Mouse (Mus musculus): Measurements from ENCODE around the gene Ovol1. TPM values are rescaled to one million over a fixed set of nuclear protein-coding genes. Genes with fewer than 3 reads are reported as not detected.

Ovol1 gene
- polyA plus RNA-seq, 1 experiment, result not detected

GRCm38 (mm10) chr19:5561252-5561790, 875 bp upstream of the Ovol1 start:
- peaks cover 52% of the 10 kb centered on the region for H3K27me3 ChIP-seq (ENCODE audit: control insufficient read depth, insufficient read depth, insufficient read length)
- H3K4me2 ChIP-seq (ENCODE audit: low read depth), result no peak overlapping the region
- no peaks in the 10 kb centered on the region for H3K36me3 ChIP-seq (ENCODE audit: control insufficient read depth, insufficient read depth)
- H3ac ChIP-seq (ENCODE audit: control insufficient read depth, insufficient read length), result no peak overlapping the region
- TF ChIP-seq SRF (IDR thresholded peaks at IDR 0.05; ENCODE audit: control insufficient read depth, insufficient read length, low read depth), result no peak
- no peak for TF ChIP-seq MYOG (IDR thresholded peaks at IDR 0.05; ENCODE audit: control insufficient read depth in 1 of 3, insufficient read depth in 1 of 3, insufficient read length in 2 of 3, low read depth in 2 of 3)
- no peak for TF ChIP-seq MAX (IDR thresholded peaks at IDR 0.05; ENCODE audit: low read depth)
- no peak for TF ChIP-seq CEBPB (IDR thresholded peaks at IDR 0.05; ENCODE audit: insufficient read depth, poor library complexity, severe bottlenecking)
- TF ChIP-seq POLR2AphosphoS2 (IDR thresholded peaks at IDR 0.05; ENCODE audit: insufficient read length, low read depth), result no peak
- no peak for TF ChIP-seq REST (IDR thresholded peaks at IDR 0.05; ENCODE audit: insufficient read depth, insufficient read length)
- TF ChIP-seq TCF12 (IDR thresholded peaks at IDR 0.05; ENCODE audit: insufficient read depth, poor library complexity, severe bottlenecking), result no peak
- TF ChIP-seq E2F4 (IDR thresholded peaks at IDR 0.05; ENCODE audit: insufficient read depth), result no peak
- TF ChIP-seq TCF3 (IDR thresholded peaks at IDR 0.05; ENCODE audit: insufficient read length, low read depth), result no peak
- TF ChIP-seq USF1 (IDR thresholded peaks at IDR 0.05; ENCODE audit: low read depth), result no peak
- no peak for TF ChIP-seq POLR2A (IDR thresholded peaks at IDR 0.05; ENCODE audit: insufficient read length, low read depth)
- no peak for TF ChIP-seq MYOD1 (IDR thresholded peaks at IDR 0.05; ENCODE audit: control insufficient read depth in 1 of 3, insufficient read length in 2 of 3, low read depth in 2 of 3)
- no peaks in the 10 kb centered on the region for H3K79me2 ChIP-seq (ENCODE audit: control insufficient read depth, insufficient read depth)
- no peak overlapping the region for H3K4me3 ChIP-seq

- Histone ChIP-seq H3K79me2 (ENCODE audit: control insufficient read depth, insufficient read depth) (no peaks in the 10 kb centered on the region), H3K4me3 (no peak overlapping the region), H3ac (ENCODE audit: control insufficient read depth, insufficient read length) (no peak overlapping the region), H3K27me3 (ENCODE audit: control insufficient read depth, insufficient read depth, insufficient read length) (peaks cover 54% of the 10 kb centered on the region), H3K4me2 (ENCODE audit: low read depth) (no peak overlapping the region), H3K36me3 (ENCODE audit: control insufficient read depth, insufficient read depth) (no peaks in the 10 kb centered on the region)
- TF ChIP-seq MAX (IDR thresholded peaks at IDR 0.05; ENCODE audit: low read depth) (no peak), SRF (IDR thresholded peaks at IDR 0.05; ENCODE audit: control insufficient read depth, insufficient read length, low read depth) (no peak), TCF12 (IDR thresholded peaks at IDR 0.05; ENCODE audit: insufficient read depth, poor library complexity, severe bottlenecking) (no peak), POLR2A (IDR thresholded peaks at IDR 0.05; ENCODE audit: insufficient read length, low read depth) (no peak), TCF3 (IDR thresholded peaks at IDR 0.05; ENCODE audit: insufficient read length, low read depth) (no peak), E2F4 (IDR thresholded peaks at IDR 0.05; ENCODE audit: insufficient read depth) (no peak), POLR2AphosphoS2 (IDR thresholded peaks at IDR 0.05; ENCODE audit: insufficient read length, low read depth) (no peak), REST (IDR thresholded peaks at IDR 0.05; ENCODE audit: insufficient read depth, insufficient read length) (no peak), CEBPB (IDR thresholded peaks at IDR 0.05; ENCODE audit: insufficient read depth, poor library complexity, severe bottlenecking) (no peak), MYOG (IDR thresholded peaks at IDR 0.05; ENCODE audit: control insufficient read depth in 1 of 3, insufficient read depth in 1 of 3, insufficient read length in 2 of 3, low read depth in 2 of 3) (no peak), USF1 (IDR thresholded peaks at IDR 0.05; ENCODE audit: low read depth) (no peak)
Measured at GRCm38 (mm10) chr19:5559631-5560456, 602 bp downstream of the Ovol1 start.

GRCm38 (mm10) chr19:5559229-5559628, 1.2 kb downstream of the Ovol1 start:
- Histone ChIP-seq H3K27me3 (ENCODE audit: control insufficient read depth, insufficient read depth, insufficient read length) (peaks cover 54% of the 10 kb centered on the region), H3K4me2 (ENCODE audit: low read depth) (no peak overlapping the region), H3K36me3 (ENCODE audit: control insufficient read depth, insufficient read depth) (no peaks in the 10 kb centered on the region), H3K79me2 (ENCODE audit: control insufficient read depth, insufficient read depth) (no peaks in the 10 kb centered on the region), H3ac (ENCODE audit: control insufficient read depth, insufficient read length) (no peak overlapping the region), H3K4me3 (no peak overlapping the region)
- no peak for TF ChIP-seq MYOD1 (IDR thresholded peaks at IDR 0.05; ENCODE audit: control insufficient read depth in 1 of 3, insufficient read length in 2 of 3, low read depth in 2 of 3)
- TF ChIP-seq USF1 (IDR thresholded peaks at IDR 0.05; ENCODE audit: low read depth), result no peak
- TF ChIP-seq MYOG (IDR thresholded peaks at IDR 0.05; ENCODE audit: control insufficient read depth in 1 of 3, insufficient read depth in 1 of 3, insufficient read length in 2 of 3, low read depth in 2 of 3), result no peak
- TF ChIP-seq MAX (IDR thresholded peaks at IDR 0.05; ENCODE audit: low read depth), result no peak
- no peak for TF ChIP-seq TCF12 (IDR thresholded peaks at IDR 0.05; ENCODE audit: insufficient read depth, poor library complexity, severe bottlenecking)
- no peak for TF ChIP-seq TCF3 (IDR thresholded peaks at IDR 0.05; ENCODE audit: insufficient read length, low read depth)
- TF ChIP-seq REST (IDR thresholded peaks at IDR 0.05; ENCODE audit: insufficient read depth, insufficient read length), result no peak
- TF ChIP-seq POLR2A (IDR thresholded peaks at IDR 0.05; ENCODE audit: insufficient read length, low read depth), result no peak
- no peak for TF ChIP-seq CEBPB (IDR thresholded peaks at IDR 0.05; ENCODE audit: insufficient read depth, poor library complexity, severe bottlenecking)
- no peak for TF ChIP-seq POLR2AphosphoS2 (IDR thresholded peaks at IDR 0.05; ENCODE audit: insufficient read length, low read depth)
- no peak for TF ChIP-seq SRF (IDR thresholded peaks at IDR 0.05; ENCODE audit: control insufficient read depth, insufficient read length, low read depth)
- no peak for TF ChIP-seq E2F4 (IDR thresholded peaks at IDR 0.05; ENCODE audit: insufficient read depth)

GRCm38 (mm10) chr19:5558770-5559169, 1.7 kb downstream of the Ovol1 start:
- H3K4me2 ChIP-seq (ENCODE audit: low read depth), result no peak overlapping the region

More at GRCm38 (mm10) chr19:5558770-5559169, 1.7 kb downstream of the Ovol1 start:
- no peak for TF ChIP-seq MAX (IDR thresholded peaks at IDR 0.05; ENCODE audit: low read depth)
- TF ChIP-seq POLR2AphosphoS2 (IDR thresholded peaks at IDR 0.05; ENCODE audit: insufficient read length, low read depth), result no peak
- no peak for TF ChIP-seq TCF3 (IDR thresholded peaks at IDR 0.05; ENCODE audit: insufficient read length, low read depth)
- no peak for TF ChIP-seq MYOD1 (IDR thresholded peaks at IDR 0.05; ENCODE audit: control insufficient read depth in 1 of 3, insufficient read length in 2 of 3, low read depth in 2 of 3)
- TF ChIP-seq E2F4 (IDR thresholded peaks at IDR 0.05; ENCODE audit: insufficient read depth), result no peak
- TF ChIP-seq TCF12 (IDR thresholded peaks at IDR 0.05; ENCODE audit: insufficient read depth, poor library complexity, severe bottlenecking), result no peak
- TF ChIP-seq POLR2A (IDR thresholded peaks at IDR 0.05; ENCODE audit: insufficient read length, low read depth), result no peak
- TF ChIP-seq MYOG (IDR thresholded peaks at IDR 0.05; ENCODE audit: control insufficient read depth in 1 of 3, insufficient read depth in 1 of 3, insufficient read length in 2 of 3, low read depth in 2 of 3), result no peak
- no peak for TF ChIP-seq CEBPB (IDR thresholded peaks at IDR 0.05; ENCODE audit: insufficient read depth, poor library complexity, severe bottlenecking)
- no peak for TF ChIP-seq USF1 (IDR thresholded peaks at IDR 0.05; ENCODE audit: low read depth)
- Histone ChIP-seq H3K79me2 (ENCODE audit: control insufficient read depth, insufficient read depth) (no peaks in the 10 kb centered on the region), H3ac (ENCODE audit: control insufficient read depth, insufficient read length) (no peak overlapping the region), H3K4me3 (no peak overlapping the region), H3K27me3 (ENCODE audit: control insufficient read depth, insufficient read depth, insufficient read length) (peaks cover 56% of the 10 kb centered on the region), H3K36me3 (ENCODE audit: control insufficient read depth, insufficient read depth) (no peaks in the 10 kb centered on the region)
